Mouse (Mus musculus) heart, embryonic 16.5 days (tissue): Measurements from ENCODE around the gene Golm1. TPM values are rescaled to one million over a fixed set of nuclear protein-coding genes. Genes with fewer than 3 reads are reported as not detected.

Experiments
- ATAC-seq: fragments of 200-750 bp; cut with Nextera tagmentation; replicated peaks from 2 replicates; pipeline ENCODE4 v1.8.0; 2017; ENCODE audit warnings: moderate number of reproducible peaks; ENCODE audit not compliant: insufficient read depth, low FRiP score; ENCODE audit errors: extremely low read depth
- H3K27ac ChIP-seq: fragments of 300-500 bp; sonication (generic); 2 replicates; pipeline ENCODE4 v1.5.1; 2014; ENCODE audit warnings: mild to moderate bottlenecking, low read length, control low read depth, moderate library complexity
- H3K27me3 ChIP-seq: fragments of 300-500 bp; sonication (generic); 2 replicates; pipeline ENCODE4 v1.6.1; 2014; ENCODE audit warnings: low read length, mixed read lengths; ENCODE audit not compliant: control insufficient read depth, insufficient read depth
- H3K36me3 ChIP-seq: fragments of 300-500 bp; sonication (generic); 2 replicates; pipeline ENCODE4 v1.6.1; 2014; ENCODE audit not compliant: control insufficient read depth, insufficient read depth
- H3K4me1 ChIP-seq: fragments of 300-500 bp; sonication (generic); 2 replicates; pipeline ENCODE4 v1.6.1; 2014; ENCODE audit warnings: low read length, mixed read lengths; ENCODE audit not compliant: control insufficient read depth, insufficient read depth
- H3K4me2 ChIP-seq: fragments of 300-500 bp; sonication (generic); 2 replicates; pipeline ENCODE4 v1.6.1; 2014; ENCODE audit warnings: low read depth, mild to moderate bottlenecking, control low read depth, low read length
- H3K4me3 ChIP-seq: fragments of 300-500 bp; sonication (generic); 2 replicates; pipeline ENCODE4 v1.5.1; 2014; ENCODE audit warnings: mild to moderate bottlenecking, control low read depth, low read length
- H3K9ac ChIP-seq: fragments of 300-500 bp; sonication (generic); 2 replicates; pipeline ENCODE4 v1.6.1; 2014; ENCODE audit warnings: low read length, control low read depth
- H3K9me3 ChIP-seq: fragments of 300-500 bp; sonication (generic); replicated peaks from 2 replicates; pipeline ENCODE4 v1.6.1; 2016; ENCODE audit warnings: low read length; ENCODE audit not compliant: control insufficient read depth
- WGBS: fragments of 180-500 bp; shearing (Covaris S2); extraction: QIAGEN DNeasy Blood & Tissue Kit; methylation state at CpG from one replicate; pipeline ENCODE4 v1.1.7; 2014; 5-methylcytosine and 5-hydroxymethylcytosine counted together
- polyA plus RNA-seq: library from polyadenylated mRNA; unstranded; fragments of >200 nt; fragmentation: Nextera tagmentation; extraction: Ambion mirVana; gene quantifications from 2 replicates; pipeline ENCODE4 v1.2.1, GENCODE M21; 2015

Gene Golm1
- polyA plus RNA-seq, 1 experiment from 2014 or later, result 39.2 TPM

GRCm38 (mm10) chr13:59656975-59657388, 18.6 kb downstream of the Golm1 start:
- Histone ChIP-seq H3K36me3 (no peaks in the 10 kb centered on the region; the same call in 1 of the 2 replicates), H3K27me3 (no peaks in the 10 kb centered on the region), H3K9ac (no peak overlapping the region), H3K4me2 (no peak overlapping the region), H3K4me3 (no peak overlapping the region), H3K9me3 (no peaks in the 10 kb centered on the region), H3K4me1 (peaks cover 11% of the 10 kb centered on the region), H3K27ac (peak overlapping the region; percentile 24)
- no peak for ATAC-seq
- 60% methylated on average over 4 of the region's 4 CpGs for WGBS

DNA sequence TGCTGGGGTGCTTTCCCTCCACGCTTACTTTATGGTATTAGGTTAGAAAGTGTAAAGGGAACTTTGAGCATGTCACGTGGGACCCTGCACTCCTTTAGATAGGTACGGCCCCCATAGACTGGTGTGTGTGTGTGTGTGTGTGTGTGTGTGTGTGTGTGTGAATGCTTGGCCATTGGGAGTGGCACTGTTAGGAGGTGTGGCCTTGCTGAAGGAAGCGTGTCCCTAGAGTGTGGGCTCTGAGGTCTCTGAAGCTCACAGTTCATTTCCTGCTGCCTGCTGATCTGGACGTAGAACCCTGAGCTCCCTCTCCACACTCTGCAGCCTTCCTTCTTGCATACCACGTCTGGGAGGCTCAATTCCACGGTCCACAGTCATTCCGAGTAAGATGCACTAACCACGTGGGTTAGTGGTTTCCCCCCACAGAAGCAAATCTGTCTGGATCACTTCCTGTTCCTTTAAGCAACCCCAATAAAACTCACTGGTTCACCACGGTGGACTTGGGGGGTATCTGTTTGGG, 19.2 kb downstream of the Golm1 start:
- 70% methylated on average over 10 of the region's 10 CpGs for WGBS
- ATAC-seq, result no peak
- Histone ChIP-seq H3K9me3 (no peaks in the 10 kb centered on the region), H3K9ac (no peak overlapping the region), H3K4me2 (no peak overlapping the region), H3K4me3 (no peak overlapping the region), H3K4me1 (peaks cover 11% of the 10 kb centered on the region), H3K27ac (peak overlapping the region; percentile 24; the same call in 1 of the 2 replicates), H3K27me3 (no peaks in the 10 kb centered on the region), H3K36me3 (no peaks in the 10 kb centered on the region; the same call in 1 of the 2 replicates)

- H3K27me3 ChIP-seq, result no peaks in the 10 kb centered on the region
- 92% methylated on average over 15 of the region's 15 CpGs for WGBS
- no peak for ATAC-seq
- peaks cover 11% of the 10 kb centered on the region for H3K4me1 ChIP-seq
- no peaks in the 10 kb centered on the region for H3K9me3 ChIP-seq
- no peaks in the 10 kb centered on the region; the same call in 1 of the 2 replicates for H3K36me3 ChIP-seq
- H3K27ac ChIP-seq, result no peak overlapping the region
- H3K4me3 ChIP-seq, result no peak overlapping the region
- no peak overlapping the region for H3K9ac ChIP-seq
- no peak overlapping the region for H3K4me2 ChIP-seq
Measured at GRCm38 (mm10) chr13:59655718-59656315, 19.8 kb downstream of the Golm1 start.

- Histone ChIP-seq H3K36me3 (no peaks in the 10 kb centered on the region), H3K27me3 (no peaks in the 10 kb centered on the region), H3K9me3 (no peaks in the 10 kb centered on the region), H3K27ac (no peak overlapping the region), H3K4me2 (no peak overlapping the region), H3K4me1 (peaks cover 11% of the 10 kb centered on the region), H3K9ac (no peak overlapping the region), H3K4me3 (no peak overlapping the region)
- ATAC-seq, result no peak
- WGBS, result 87% methylated on average over 5 of the region's 5 CpGs
Measured at GRCm38 (mm10) chr13:59654465-59654864, 21.1 kb downstream of the Golm1 start.

DNA sequence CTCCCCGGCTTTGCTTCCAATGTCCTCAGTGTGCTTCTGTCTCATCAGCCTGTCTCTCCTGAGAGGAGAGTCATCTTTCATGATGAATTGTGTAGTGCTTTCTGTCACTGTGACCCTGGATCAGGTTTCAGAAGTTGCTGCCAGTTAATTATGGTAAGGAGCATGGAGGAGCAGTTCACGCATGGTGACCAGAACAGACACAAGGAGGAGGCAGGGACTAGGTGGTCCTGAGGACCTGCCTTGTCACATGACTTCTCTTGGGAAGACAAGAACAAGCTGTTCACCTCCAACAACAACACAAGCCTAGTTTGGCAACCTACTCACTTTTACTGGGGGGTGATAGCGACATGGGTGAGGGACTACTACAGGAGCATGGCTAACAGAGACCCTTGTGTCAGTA, 22.5 kb downstream of the Golm1 start:
- peaks cover 11% of the 10 kb centered on the region for H3K4me1 ChIP-seq
- peak; percentile 7; the same call in 1 of the 2 replicates for ATAC-seq
- no peak overlapping the region for H3K4me3 ChIP-seq
- H3K9ac ChIP-seq, result no peak overlapping the region
- no peaks in the 10 kb centered on the region for H3K27me3 ChIP-seq
- no peak overlapping the region for H3K4me2 ChIP-seq
- 65% methylated on average over 3 of the region's 3 CpGs for WGBS
- no peak overlapping the region for H3K27ac ChIP-seq
- H3K36me3 ChIP-seq, result no peaks in the 10 kb centered on the region
- H3K9me3 ChIP-seq, result no peaks in the 10 kb centered on the region

DNA sequence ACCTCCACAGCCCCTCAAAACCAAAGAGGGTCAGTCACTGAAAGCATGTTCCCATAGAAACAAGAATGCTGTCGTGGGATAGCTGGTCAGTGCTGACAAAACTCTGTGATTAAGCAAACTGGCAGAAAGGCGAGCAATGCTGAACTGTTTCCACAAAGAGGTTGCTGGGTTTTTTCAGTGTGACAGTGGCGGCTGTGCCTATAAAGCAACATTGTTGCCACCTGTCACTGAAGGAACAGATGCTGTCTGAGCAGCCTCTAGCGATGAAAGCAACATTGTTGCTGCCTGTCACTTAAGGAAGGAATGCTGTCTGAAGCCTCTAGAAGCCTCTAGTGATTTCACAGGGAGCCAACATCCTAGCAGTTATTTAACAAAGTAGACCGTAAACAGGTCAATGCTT, 23.0 kb downstream of the Golm1 start:
- Histone ChIP-seq H3K9me3 (no peaks in the 10 kb centered on the region), H3K36me3 (no peaks in the 10 kb centered on the region), H3K9ac (no peak overlapping the region), H3K4me2 (no peak overlapping the region), H3K4me1 (peaks cover 11% of the 10 kb centered on the region), H3K27me3 (no peaks in the 10 kb centered on the region), H3K27ac (no peak overlapping the region), H3K4me3 (no peak overlapping the region)
- WGBS, result 43% methylated on average over 5 of the region's 5 CpGs
- ATAC-seq, result no peak

DNA sequence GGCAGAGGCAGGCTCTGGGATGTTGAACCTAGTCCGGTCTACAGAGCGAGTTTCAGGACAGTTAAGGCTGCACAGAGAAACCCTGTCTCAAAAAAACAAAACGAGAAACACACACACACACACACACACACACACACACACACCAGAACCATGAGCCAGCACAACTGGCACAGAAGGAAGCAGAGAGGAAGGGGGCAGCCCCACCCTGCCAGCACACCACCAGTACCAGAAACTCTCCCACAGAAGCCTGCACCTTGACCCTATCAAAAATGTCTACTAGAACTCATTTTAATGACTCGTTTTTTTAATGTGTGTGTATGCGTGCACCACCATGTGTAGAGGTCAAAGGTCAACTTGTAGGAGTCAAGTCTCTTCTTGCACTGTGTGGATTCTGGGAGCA, 25.8 kb downstream of the Golm1 start:
- Histone ChIP-seq H3K36me3 (0 out of 2 replicates have a peak, but pooled peaks cover 3% of the 10 kb centered on the region), H3K4me3 (no peak overlapping the region), H3K4me2 (no peak overlapping the region), H3K9me3 (no peaks in the 10 kb centered on the region), H3K27ac (no peak overlapping the region), H3K27me3 (no peaks in the 10 kb centered on the region), H3K9ac (no peak overlapping the region), H3K4me1 (peaks cover 27% of the 10 kb centered on the region)
- ATAC-seq, result no peak
- WGBS, result 82% methylated on average over 5 of the region's 5 CpGs

DNA sequence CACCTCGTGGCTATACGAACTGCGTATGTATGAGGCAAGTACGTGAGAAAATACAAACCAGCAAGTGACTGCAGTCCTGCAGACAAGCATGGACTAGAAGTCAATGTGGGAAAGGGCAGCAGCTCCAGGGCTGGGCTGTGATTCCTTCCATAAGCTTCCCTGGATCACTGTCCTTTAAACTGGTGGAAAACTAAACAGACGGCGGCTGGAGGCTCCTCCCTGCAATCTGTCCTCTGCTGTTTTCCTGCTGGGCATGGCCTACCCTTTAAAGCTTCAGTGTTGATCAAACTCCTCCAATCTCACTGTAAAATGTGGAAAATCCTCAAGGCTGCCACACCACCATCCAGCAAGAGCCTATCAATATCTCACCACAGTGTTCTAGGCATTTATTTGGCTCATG, 27.0 kb downstream of the Golm1 start:
- 84% methylated on average over 6 of the region's 6 CpGs for WGBS

GRCm38 (mm10) chr13:59647484-59647883, 28.1 kb downstream of the Golm1 start:
- ATAC-seq, result no peak
- Histone ChIP-seq H3K4me2 (no peak overlapping the region), H3K4me1 (peaks cover 21% of the 10 kb centered on the region), H3K27me3 (no peaks in the 10 kb centered on the region), H3K9ac (no peak overlapping the region), H3K36me3 (0 out of 2 replicates have a peak, but pooled peaks cover 7% of the 10 kb centered on the region), H3K9me3 (no peaks in the 10 kb centered on the region), H3K4me3 (no peak overlapping the region), H3K27ac (no peak overlapping the region)
- WGBS, result 70% methylated on average over 6 of the region's 6 CpGs

More for the DNA sequence above, 27.0 kb downstream of the Golm1 start:
- no peak overlapping the region for H3K4me2 ChIP-seq
- 0 out of 2 replicates have a peak, but pooled peaks cover 3% of the 10 kb centered on the region for H3K36me3 ChIP-seq
- H3K9ac ChIP-seq, result no peak overlapping the region
- H3K9me3 ChIP-seq, result no peaks in the 10 kb centered on the region
- ATAC-seq, result no peak
- H3K27ac ChIP-seq, result no peak overlapping the region
- no peaks in the 10 kb centered on the region for H3K27me3 ChIP-seq
- H3K4me1 ChIP-seq, result peaks cover 27% of the 10 kb centered on the region
- no peak overlapping the region for H3K4me3 ChIP-seq
